Mouse (Mus musculus): ENCODE measurements around the gene Cts8. TPM values are rescaled to one million over a fixed set of nuclear protein-coding genes. Genes with fewer than 3 reads are reported as not detected.

The Cts8 gene
- polyA plus RNA-seq (2011; ENCODE audit: insufficient read length, low read depth, missing spikeins): not detected in 2 replicates

DNA sequence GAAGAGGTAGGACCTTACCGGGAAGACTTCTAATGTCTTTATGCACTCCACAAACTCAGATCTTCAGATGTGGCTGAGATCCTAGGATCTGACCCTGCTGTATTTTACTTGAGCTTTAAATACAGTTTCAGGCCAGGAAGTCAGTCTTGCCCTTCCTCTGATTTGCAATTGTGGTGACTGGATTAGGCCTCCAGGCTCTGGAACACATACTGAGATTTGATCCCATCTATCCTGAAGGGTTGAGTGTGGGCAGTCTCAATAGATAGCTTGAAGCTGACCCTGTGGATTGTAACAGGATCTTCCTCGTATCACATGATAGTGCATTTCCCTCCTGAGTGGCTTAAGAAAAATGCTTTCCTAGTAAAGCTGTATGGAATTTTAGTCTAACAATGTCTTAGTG is at the start of gene Cts8:
Gene Cts8, minus strand, starts transcription at position 101 of the 400 bp plus-strand sequence.
- no peak within 1 kb of the TSS for H3K27ac ChIP-seq (ENCODE audit: insufficient read depth, low read length)
- no peak for TF ChIP-seq POLR2A (IDR thresholded peaks at IDR 0.05; ENCODE audit: low read depth, low read length)
- TF ChIP-seq CTCF (IDR thresholded peaks at IDR 0.05; ENCODE audit: borderline replicate concordance, insufficient read depth, low read length): no peak
- no peak within 1 kb of the TSS for H3K4me3 ChIP-seq (ENCODE audit: insufficient read depth, low read length)
- H3K4me1 ChIP-seq (ENCODE audit: control insufficient read depth, insufficient read depth, low read length): no peaks in the 10 kb centered on the region

DNA sequence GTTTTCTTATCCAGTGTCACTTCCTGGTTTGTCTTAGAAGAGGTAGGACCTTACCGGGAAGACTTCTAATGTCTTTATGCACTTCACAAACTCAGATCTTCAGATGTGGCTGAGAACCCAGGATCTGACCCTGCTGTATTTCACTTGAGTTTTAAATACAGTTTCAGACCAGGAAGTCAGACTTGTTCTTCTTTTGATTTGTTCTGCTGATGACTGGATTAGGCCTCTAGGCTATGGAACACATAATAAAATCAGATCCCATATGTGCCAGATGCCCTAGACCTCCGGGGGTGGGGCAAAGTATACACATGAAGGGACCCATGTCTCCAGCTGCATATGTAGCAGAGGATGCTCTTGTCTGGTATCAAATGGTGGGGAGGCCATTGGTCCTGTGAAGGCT is 33.6 kb upstream of the Cts8 start, which contains the start of gene Gm49398:
Gene Gm49398, minus strand, starts transcription at position 101 of the 400 bp plus-strand sequence.
- TF ChIP-seq POLR2A (IDR thresholded peaks at IDR 0.05; ENCODE audit: low read depth, low read length) (no peak), CTCF (IDR thresholded peaks at IDR 0.05; ENCODE audit: borderline replicate concordance, insufficient read depth, low read length) (no peak)
- H3K4me3 ChIP-seq (ENCODE audit: insufficient read depth, low read length): no peak within 1 kb of the TSS
- H3K27ac ChIP-seq (ENCODE audit: insufficient read depth, low read length): no peak within 1 kb of the TSS
- H3K4me1 ChIP-seq (ENCODE audit: control insufficient read depth, insufficient read depth, low read length): no peaks in the 10 kb centered on the region

DNA sequence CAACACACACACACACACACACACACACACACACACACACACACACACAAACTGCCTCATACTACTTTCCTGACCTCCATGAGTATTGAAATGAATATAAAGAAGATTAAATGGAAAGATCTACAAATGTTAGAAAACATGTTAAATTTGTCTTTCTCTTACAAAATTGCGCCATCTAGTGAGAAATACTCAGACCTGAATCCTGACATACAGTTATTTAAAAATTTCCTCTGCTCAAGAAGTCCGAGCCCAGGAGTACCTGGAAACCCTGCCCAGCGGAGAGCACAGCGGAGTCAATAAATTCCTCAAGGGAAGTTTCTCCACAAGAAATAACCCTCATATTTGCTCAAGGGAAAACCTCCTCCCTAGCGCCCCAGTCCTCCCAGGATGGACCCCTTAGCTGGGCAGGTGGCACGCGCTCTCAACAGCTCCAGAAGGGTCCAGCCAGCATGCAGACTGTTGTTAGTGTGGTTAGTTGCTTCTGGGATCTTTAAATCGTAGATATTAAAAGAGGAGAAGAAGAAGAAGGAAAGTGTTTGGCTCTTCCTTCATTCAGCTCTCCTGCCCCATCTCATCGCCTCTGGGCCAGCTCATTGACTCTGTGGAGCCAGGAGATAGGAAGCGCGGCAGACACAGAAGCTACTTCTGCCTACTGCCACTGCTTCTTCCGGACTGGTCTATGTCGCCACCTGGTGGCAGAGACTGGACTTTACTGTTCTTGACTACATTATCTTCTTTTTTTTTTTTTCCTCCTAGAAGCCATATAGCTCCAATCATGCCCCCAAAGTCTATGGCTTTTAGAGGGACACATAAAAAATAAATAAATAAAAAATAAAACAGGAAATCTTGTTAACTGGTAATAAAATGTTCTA is 13.8 kb downstream of the Cts8 start:
- TF ChIP-seq CTCF (IDR thresholded peaks at IDR 0.05; ENCODE audit: borderline replicate concordance, insufficient read depth, low read length): peak; percentile 49; the same call in 1 of the 2 replicates
- TF ChIP-seq POLR2A (IDR thresholded peaks at IDR 0.05; ENCODE audit: low read depth, low read length): no peak
- Histone ChIP-seq H3K27ac (ENCODE audit: insufficient read depth, low read length) (no peak overlapping the region), H3K4me1 (ENCODE audit: control insufficient read depth, insufficient read depth, low read length) (no peaks in the 10 kb centered on the region), H3K4me3 (ENCODE audit: insufficient read depth, low read length) (no peak overlapping the region)

DNA sequence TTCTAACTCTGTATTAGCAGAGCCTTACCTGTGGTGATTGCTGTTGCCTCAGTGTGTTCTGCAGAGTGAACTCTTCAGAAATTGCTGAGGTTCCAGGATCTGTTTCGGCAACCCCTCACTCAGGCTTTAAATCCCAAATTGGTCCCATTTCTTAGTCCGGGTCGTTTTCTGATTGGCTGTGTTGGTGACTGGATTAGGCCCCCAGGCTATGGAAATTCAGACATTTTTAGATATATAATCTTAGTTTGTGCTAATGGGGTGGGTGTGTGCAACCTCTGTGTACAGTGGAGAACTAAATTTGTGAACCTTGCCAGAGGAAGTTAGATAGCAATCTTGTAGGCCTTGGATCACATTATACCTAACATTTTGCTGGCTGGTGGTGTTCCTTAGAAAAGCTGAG is 51.8 kb downstream of the Cts8 start, which contains the start of gene Cts6:
Gene Cts6, minus strand, starts transcription at position 101 of the 400 bp plus-strand sequence.
- H3K4me3 ChIP-seq (ENCODE audit: insufficient read depth, low read length): no peak within 1 kb of the TSS
- TF ChIP-seq POLR2A (IDR thresholded peaks at IDR 0.05; ENCODE audit: low read depth, low read length) (no peak), CTCF (IDR thresholded peaks at IDR 0.05; ENCODE audit: borderline replicate concordance, insufficient read depth, low read length) (no peak)
- no peaks in the 10 kb centered on the region for H3K4me1 ChIP-seq (ENCODE audit: control insufficient read depth, insufficient read depth, low read length)
- H3K27ac ChIP-seq (ENCODE audit: insufficient read depth, low read length): no peak within 1 kb of the TSS

Other genes starting within 250 kb of the Cts8 start
- gene Ctsj, start 249.4 kb downstream of the Cts8 start, polyA plus RNA-seq (2011; ENCODE audit: insufficient read length, low read depth, missing spikeins): not detected in 2 replicates
- gene Ctsq, start 214.7 kb downstream of the Cts8 start, polyA plus RNA-seq (2011; ENCODE audit: insufficient read length, low read depth, missing spikeins): not detected in 2 replicates
- gene Ctsr, start 91.1 kb downstream of the Cts8 start, polyA plus RNA-seq (2011; ENCODE audit: insufficient read length, low read depth, missing spikeins): not detected in 2 replicates
- not detected in 2 replicates for gene Cts6, start 51.9 kb downstream of the Cts8 start, polyA plus RNA-seq (2011; ENCODE audit: insufficient read length, low read depth, missing spikeins)
- gene Gm49398, start 33.5 kb upstream of the Cts8 start, polyA plus RNA-seq (2011; ENCODE audit: insufficient read length, low read depth, missing spikeins): not detected in 2 replicates
- not detected in 2 replicates for gene Cts7, start 102.8 kb upstream of the Cts8 start, polyA plus RNA-seq (2011; ENCODE audit: insufficient read length, low read depth, missing spikeins)